Mouse (Mus musculus) B cell, adult (primary cell): ENCODE results near the gene Itgb1bp1. TPM values are rescaled to one million over a fixed set of nuclear protein-coding genes. Genes with fewer than 3 reads are reported as not detected.

ENCODE experiments used
- total RNA-seq: library from RNA; stranded (reverse); gene quantifications from 4 replicates; pipeline ENCODE4 v1.2.4, GENCODE M21; 2023; ENCODE audit not compliant: inconsistent age

Gene Itgb1bp1
- total RNA-seq, result 40.8 to 50.7 TPM (median 41.8 TPM) in 4 replicates

DNA sequence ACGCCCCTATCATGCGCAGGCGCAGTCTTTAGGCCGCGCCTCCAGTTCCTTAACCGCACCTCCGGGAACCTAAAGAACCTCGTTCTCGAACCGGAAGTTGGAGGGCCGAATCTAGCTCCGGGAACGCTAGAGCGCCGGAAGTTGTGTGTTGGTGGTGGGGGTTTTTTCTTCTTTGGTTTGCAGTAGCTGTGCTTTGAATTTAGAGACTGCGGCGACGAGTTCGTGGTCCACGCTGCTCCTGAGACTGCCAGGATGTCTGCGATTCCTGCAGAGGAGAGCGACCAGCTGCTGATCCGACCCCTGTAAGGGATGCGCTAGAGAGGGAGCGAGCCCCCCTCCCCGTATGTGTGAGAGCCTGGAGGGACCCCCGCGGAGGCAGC lies at the start of gene Itgb1bp1:
Gene Itgb1bp1, minus strand, starts transcription at position 42 of the 380 bp plus-strand sequence.

DNA sequence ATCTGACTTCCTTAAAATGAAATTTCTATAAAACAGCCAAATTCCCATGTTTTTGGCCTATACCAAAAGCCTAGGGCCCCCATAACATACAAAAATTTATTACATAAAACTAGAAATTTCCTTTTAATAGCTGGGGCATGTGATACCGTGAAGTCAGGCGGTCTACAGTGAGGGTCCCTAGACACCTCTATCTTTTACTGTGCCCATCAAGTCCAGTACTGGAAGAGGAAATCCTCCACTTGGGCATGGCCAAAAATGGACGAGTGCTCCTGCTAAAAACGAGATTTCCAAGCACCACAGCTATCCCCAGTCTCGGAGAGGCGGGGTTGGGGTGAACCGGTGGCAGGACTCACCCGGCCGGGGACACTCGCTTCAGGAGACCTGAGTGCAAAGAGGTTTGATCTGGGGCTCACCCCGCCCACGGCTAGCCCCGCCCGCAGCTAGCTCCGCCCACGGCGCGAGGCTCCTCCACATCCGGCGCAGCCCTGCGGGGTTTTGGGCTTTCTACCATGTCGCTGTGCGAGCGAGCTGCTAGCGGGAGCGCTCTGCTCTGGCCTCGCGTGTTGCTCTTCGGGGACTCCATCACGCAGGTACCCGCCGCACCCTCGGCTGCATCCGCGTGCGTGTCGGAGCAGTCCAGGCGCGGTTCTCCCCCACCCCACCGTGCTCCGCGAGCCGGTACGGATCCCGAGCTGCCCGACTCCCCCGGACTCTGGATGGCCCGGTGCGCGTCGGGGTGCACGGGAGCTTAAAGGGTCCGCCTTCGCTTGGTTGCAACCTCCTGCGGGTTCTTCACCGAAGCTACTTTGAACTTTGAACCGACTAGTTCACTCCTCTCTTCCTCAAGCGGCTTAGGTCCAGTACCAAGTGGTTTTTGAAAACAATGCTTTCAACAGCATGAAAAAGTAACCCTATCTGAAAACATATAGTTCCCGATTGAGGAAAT lies 30.1 kb upstream of the Itgb1bp1 start, which contains the start of gene Iah1:
Gene Iah1, plus strand, starts transcription at position 467 of the 946 bp plus-strand sequence.

DNA sequence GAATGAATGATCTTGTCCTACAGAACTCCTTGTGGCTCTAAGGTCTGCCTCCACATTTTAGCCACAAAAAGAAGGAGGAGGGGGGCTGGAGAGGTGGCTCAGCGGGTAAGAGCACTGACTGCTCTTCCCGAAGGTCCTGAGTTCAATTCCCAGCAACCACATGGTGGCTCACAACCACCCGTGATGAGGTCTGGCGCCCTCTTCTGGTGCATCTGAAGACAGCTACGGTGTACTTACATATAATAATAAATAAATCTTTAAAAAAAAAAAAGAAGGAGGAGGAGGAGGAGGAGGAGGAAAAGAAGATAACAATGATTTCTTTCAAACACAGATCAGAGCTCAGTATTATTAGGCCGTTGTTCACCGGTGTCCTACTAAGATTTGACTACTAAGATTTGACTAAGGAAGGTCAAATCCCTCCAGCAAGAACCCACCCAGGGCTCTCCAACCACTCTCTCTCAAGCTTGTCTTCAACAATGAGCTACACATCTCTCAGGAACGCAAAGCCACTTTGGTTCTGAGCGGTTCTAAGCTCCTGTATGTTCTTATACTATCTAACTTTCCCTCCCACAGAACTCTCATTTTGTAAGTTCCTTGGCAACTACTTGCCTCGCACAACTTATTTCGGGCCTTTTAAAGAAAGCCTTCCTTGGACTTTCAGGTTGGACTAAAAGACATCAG lies 1.2 kb downstream of the Itgb1bp1 start, which contains the start of gene Cpsf3:
Gene Cpsf3, plus strand, starts transcription at position 631 of the 681 bp plus-strand sequence.

Other genes starting within 250 kb of the Itgb1bp1 start
- 110 to 113 TPM (median 111 TPM) in 4 replicates for gene Cpsf3, start 893 bp downstream of the Itgb1bp1 start, total RNA-seq
- gene Iah1, start 30.1 kb upstream of the Itgb1bp1 start, total RNA-seq, result 50.0 to 62.0 TPM (median 57.8 TPM) in 4 replicates
- gene Adam17, start 87.3 kb upstream of the Itgb1bp1 start, total RNA-seq, result 106 to 112 TPM (median 107 TPM) in 4 replicates
- 155 to 182 TPM (median 170 TPM) in 4 replicates for gene Ywhaq, start 131.4 kb upstream of the Itgb1bp1 start, total RNA-seq